Mouse (Mus musculus) macrophage (primary cell): Measurements from ENCODE around the gene Trpc6. TPM values are rescaled to one million over a fixed set of nuclear protein-coding genes. Genes with fewer than 3 reads are reported as not detected.

Experiments
- H3K27ac ChIP-seq: fragments of 350-480 bp; formaldehyde crosslinking; 2 replicates; pipeline ENCODE4 v1.9.0; 2021
- H3K36me3 ChIP-seq: fragments of 350-480 bp; formaldehyde crosslinking; 2 replicates; pipeline ENCODE4 v1.9.0; 2021; ENCODE audit errors: inconsistent target
- H3K4me3 ChIP-seq: fragments of 350-480 bp; formaldehyde crosslinking; 2 replicates; pipeline ENCODE4 v1.9.0; 2021; ENCODE audit errors: inconsistent target
- H3K79me2 ChIP-seq: fragments of 350-480 bp; formaldehyde crosslinking; 2 replicates; pipeline ENCODE4 v1.9.0; 2021; ENCODE audit errors: inconsistent target
- WGBS: methylation state at CpG from one replicate; pipeline ENCODE4 v1.1.7; 2026; ENCODE audit warnings: inconsistent platforms; ENCODE audit not compliant: missing documents; 5-methylcytosine and 5-hydroxymethylcytosine counted together
- polyA plus RNA-seq: library from polyadenylated mRNA; stranded (reverse); fragments of 250-400 nt; gene quantifications from 3 replicates; pipeline ENCODE4 v1.2.4, GENCODE M21; 2018; ENCODE audit warnings: inconsistent platforms
- total RNA-seq, 78 experiments: library from RNA; depleted of rRNA; stranded (reverse); fragments of 250-400 nt; gene quantifications; 1 replicate in 9 of 78; 2 replicates in 24 of 78; 3 replicates in 43 of 78; 4 replicates in 2 of 78; pipeline ENCODE4 v1.2.4; 2018; ENCODE audit warnings: inconsistent platforms in 56 of 78

The Trpc6 gene
- total RNA-seq (2018; cell fraction: chromatin; rRNA removed), result 1 to 10 TPM in 1 of 26 experiments, under 1 TPM in 13, not detected in 12; 0.21 to 1.1 (median 0.43) TPM
- under 1 TPM in 6 of 26 experiments, not detected in 20; 0.03 to 0.07 (median 0.04) TPM for total RNA-seq (2018; cell fraction: cytosol; rRNA removed)
- under 1 TPM in 11 of 26 experiments, not detected in 15; 0.12 to 0.49 (median 0.32) TPM for total RNA-seq (2018; cell fraction: nucleus; rRNA removed)
- polyA plus RNA-seq, result 0.11 TPM in 1 of 3 replicates, not detected in the others

DNA sequence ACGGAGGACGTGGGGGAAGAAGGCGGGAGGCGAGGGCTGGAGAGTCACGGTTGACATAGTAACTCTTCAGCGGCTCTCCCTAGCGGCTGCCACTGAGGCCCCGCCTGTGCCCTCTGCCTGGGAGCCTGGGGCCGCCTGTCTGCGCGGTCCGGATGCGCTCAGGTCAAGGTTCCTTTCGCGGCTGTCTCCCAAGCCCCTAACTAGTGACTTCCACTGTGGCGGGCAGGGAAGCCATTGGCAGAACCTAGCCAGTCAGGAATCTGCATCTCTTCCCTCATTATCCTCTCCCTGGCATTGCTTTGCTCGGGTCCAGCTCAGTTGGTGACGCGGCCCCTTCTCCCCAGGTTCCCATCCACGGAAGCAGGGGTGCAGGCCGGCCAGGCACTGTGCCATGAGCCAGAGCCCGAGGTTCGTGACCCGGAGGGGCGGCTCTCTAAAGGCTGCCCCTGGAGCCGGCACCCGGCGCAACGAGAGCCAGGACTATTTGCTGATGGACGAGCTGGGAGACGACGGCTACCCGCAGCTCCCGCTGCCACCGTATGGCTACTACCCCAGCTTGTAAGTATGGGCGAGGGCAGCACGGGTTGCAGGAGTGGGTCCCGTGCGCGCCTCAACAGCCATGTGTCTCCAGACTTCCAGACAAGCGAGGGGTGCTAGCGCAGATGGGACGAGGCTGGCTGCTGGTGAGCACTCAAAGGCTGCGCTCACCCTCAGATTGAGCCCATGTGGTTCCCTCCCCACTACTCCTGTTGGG lies at the start of gene Trpc6:
Gene Trpc6, plus strand, starts transcription at position 102 of the 754 bp plus-strand sequence.
- Histone ChIP-seq H3K79me2 (no peaks in the 10 kb centered on the region), H3K4me3 (no peak within 1 kb of the TSS), H3K27ac (no peak within 1 kb of the TSS), H3K36me3 (no peaks in the 10 kb centered on the region)
- WGBS, result 1% methylated on average over 44 of the region's 44 CpGs

DNA sequence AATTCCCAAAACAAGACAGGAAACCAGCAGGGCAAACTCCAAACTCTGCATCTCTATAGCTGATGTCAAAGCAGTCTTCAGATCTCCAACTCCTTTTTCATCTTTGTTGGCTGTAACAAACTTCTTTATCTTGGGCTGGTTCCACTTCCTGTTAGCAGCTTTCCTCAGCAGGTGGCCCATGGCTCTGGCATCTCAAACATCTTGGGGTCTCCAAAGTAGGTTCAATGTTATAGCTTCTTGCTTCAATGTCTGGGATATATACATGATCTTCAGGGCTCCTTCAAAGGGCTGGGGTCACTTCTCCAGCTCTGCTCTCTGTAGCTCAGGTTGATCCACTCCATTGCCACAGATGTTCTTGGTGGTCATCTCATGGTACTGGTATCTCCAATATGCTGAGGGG lies 23.0 kb upstream of the Trpc6 start:
- no peaks in the 10 kb centered on the region for H3K36me3 ChIP-seq
- no peaks in the 10 kb centered on the region for H3K79me2 ChIP-seq
- H3K4me3 ChIP-seq, result no peak overlapping the region
- H3K27ac ChIP-seq, result no peak overlapping the region

DNA sequence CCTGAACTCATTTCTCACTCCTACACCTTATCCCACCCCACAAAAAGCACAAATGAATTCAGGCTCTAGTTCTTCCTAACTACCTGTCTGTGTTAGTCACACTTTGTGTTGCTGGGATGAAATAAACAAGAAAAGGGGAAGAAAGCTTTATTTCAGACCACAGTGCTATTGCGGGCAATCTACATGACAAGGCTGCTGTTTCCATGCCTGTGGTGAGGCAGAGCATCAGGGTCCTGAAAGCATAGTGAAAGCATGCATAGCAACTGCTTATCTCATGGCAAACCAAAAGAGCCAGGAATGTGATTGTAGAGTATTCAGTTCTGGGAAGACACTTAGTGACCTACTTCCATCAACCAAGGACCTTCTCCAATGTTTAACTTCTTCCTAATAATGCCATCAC lies 10.3 kb upstream of the Trpc6 start:
- 15% methylated on average over 1 of the region's 1 CpGs for WGBS
- no peak overlapping the region for H3K27ac ChIP-seq
- H3K36me3 ChIP-seq, result no peaks in the 10 kb centered on the region
- no peak overlapping the region for H3K4me3 ChIP-seq
- H3K79me2 ChIP-seq, result no peaks in the 10 kb centered on the region

- H3K36me3 ChIP-seq, result no peaks in the 10 kb centered on the region
- no peaks in the 10 kb centered on the region for H3K79me2 ChIP-seq
- 68% methylated on average over 2 of the region's 2 CpGs for WGBS
- no peak overlapping the region for H3K27ac ChIP-seq
- no peak overlapping the region for H3K4me3 ChIP-seq
These were observed 1.3 kb downstream of the Trpc6 start for GRCm38 (mm10) chr9:8545236-8545635.

DNA sequence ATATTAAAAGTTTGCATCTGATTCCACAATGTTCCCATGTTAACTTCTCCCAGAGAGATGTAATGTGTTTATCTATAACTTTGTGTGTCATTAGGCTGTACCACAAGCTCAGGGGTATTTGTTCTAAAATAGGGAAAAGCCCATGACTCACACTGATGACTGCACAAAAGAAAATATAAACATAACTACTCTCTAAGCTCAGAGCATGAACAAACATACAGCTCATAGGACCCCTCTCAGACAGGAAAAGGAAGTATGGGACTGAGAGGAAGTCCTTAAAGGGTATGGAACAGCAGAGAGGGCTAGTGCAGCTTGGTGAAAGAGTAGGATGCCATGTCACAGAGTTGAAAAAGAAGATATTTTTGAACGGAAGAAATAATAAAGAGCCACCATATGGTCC lies 14.6 kb downstream of the Trpc6 start:
- H3K79me2 ChIP-seq, result no peaks in the 10 kb centered on the region
- no peak overlapping the region for H3K4me3 ChIP-seq
- H3K36me3 ChIP-seq, result no peaks in the 10 kb centered on the region
- WGBS, result 40% methylated on average over 1 of the region's 1 CpGs
- H3K27ac ChIP-seq, result no peak overlapping the region

- H3K4me3 ChIP-seq, result no peak overlapping the region
- H3K79me2 ChIP-seq, result no peaks in the 10 kb centered on the region
- no peak overlapping the region for H3K27ac ChIP-seq
- 94% methylated on average over 5 of the region's 6 CpGs for WGBS
- H3K36me3 ChIP-seq, result no peaks in the 10 kb centered on the region
These were observed 48.7 kb downstream of the Trpc6 start for GRCm38 (mm10) chr9:8592618-8593017.

GRCm38 (mm10) chr9:8597089-8597488 lies 53.1 kb downstream of the Trpc6 start:
- Histone ChIP-seq H3K36me3 (no peaks in the 10 kb centered on the region), H3K4me3 (no peak overlapping the region), H3K79me2 (no peaks in the 10 kb centered on the region), H3K27ac (no peak overlapping the region)
- 73% methylated on average over 1 of the region's 1 CpGs for WGBS

GRCm38 (mm10) chr9:8606816-8607491 lies 63.0 kb downstream of the Trpc6 start:
- no peak overlapping the region for H3K27ac ChIP-seq
- H3K36me3 ChIP-seq, result no peaks in the 10 kb centered on the region
- no peaks in the 10 kb centered on the region for H3K79me2 ChIP-seq
- no peak overlapping the region for H3K4me3 ChIP-seq

DNA sequence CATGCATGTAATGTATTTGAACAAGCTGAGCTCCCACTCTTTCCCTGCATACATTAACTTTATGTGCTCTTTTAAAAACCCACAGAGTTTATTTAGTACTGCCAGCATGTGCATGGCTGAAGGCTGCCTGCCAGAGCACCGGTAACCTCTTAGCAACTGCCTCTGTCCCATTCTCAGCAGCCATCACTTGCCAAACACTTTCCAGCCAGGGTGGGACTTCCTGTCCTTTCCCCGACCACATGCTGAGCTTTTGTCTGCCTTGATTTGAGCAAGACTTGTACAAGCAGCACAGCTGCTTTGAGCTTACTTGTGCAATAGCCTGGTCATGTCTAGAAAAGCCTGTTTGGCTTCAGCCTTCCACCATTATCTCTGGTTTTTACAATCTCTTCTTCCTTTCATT lies 90.4 kb downstream of the Trpc6 start:
- no peak overlapping the region for H3K4me3 ChIP-seq
- no peaks in the 10 kb centered on the region for H3K36me3 ChIP-seq
- 31% methylated on average over 2 of the region's 2 CpGs for WGBS
- no peak overlapping the region for H3K27ac ChIP-seq
- H3K79me2 ChIP-seq, result no peaks in the 10 kb centered on the region

DNA sequence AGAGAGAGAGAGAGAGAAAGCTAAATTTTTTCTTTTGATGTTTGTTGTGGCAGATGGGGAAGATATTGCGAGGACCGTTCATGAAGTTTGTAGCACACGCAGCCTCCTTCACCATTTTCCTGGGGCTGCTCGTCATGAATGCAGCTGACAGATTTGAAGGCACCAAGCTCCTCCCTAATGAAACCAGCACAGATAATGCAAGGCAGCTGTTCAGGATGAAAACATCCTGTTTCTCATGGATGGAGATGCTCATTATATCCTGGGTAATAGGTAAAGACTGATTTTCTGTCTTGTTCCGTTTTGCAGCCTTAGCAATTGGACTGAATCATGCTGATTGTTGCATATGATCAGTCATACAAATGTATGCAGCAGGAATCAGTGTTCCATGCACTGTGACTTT lies 99.5 kb downstream of the Trpc6 start:
- 93% methylated on average over 5 of the region's 5 CpGs for WGBS
- no peak overlapping the region for H3K27ac ChIP-seq
- H3K4me3 ChIP-seq, result no peak overlapping the region
- no peaks in the 10 kb centered on the region for H3K79me2 ChIP-seq
- H3K36me3 ChIP-seq, result no peaks in the 10 kb centered on the region

DNA sequence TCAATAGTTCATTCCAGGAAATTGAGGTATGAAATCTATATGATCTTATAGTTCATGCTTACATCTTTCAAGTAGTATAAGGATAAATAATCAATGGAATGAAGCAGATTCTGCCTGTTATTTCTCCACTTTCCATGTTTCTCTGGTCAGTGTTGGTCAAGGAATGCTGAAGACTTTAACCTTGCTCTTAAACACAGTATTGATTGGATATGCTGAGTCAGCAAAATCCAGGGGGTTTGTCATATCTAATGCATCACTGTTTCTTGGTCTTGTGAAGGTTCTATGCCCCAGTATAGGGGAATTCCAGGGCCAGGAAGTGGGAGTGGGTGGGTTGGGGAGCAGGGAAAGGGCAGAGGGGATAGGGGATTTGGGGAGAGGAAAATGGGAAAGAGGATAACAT lies 111.4 kb downstream of the Trpc6 start:
- Histone ChIP-seq H3K27ac (no peak overlapping the region), H3K4me3 (no peak overlapping the region), H3K36me3 (no peaks in the 10 kb centered on the region), H3K79me2 (no peaks in the 10 kb centered on the region)

GRCm38 (mm10) chr9:8672944-8673343 lies 129.0 kb downstream of the Trpc6 start:
- H3K27ac ChIP-seq, result no peak overlapping the region
- H3K79me2 ChIP-seq, result no peaks in the 10 kb centered on the region
- 0% methylated on average over 1 of the region's 1 CpGs for WGBS
- H3K4me3 ChIP-seq, result no peak overlapping the region
- H3K36me3 ChIP-seq, result no peaks in the 10 kb centered on the region

DNA sequence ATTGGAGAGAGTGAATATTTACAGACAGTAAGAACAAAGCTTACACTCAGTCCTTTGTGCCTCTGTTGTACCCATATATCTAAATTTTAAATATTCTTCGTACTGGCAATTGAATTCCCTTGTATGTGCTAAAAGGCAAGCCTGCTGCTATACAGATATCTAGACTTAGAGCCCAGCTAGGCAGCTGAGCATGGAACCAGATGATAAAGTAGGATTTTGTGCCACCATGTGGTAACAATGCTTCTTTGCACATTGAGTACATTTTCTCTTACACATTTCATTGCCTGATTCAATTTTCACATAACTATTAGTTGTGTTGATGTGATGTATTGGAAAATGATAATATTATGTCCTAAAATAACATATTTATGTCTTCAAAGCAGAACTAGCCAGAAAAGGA lies 132.7 kb downstream of the Trpc6 start:
- Histone ChIP-seq H3K27ac (no peak overlapping the region), H3K79me2 (no peaks in the 10 kb centered on the region), H3K4me3 (no peak overlapping the region), H3K36me3 (no peaks in the 10 kb centered on the region)
- WGBS, result 73% methylated on average over 1 of the region's 1 CpGs

DNA sequence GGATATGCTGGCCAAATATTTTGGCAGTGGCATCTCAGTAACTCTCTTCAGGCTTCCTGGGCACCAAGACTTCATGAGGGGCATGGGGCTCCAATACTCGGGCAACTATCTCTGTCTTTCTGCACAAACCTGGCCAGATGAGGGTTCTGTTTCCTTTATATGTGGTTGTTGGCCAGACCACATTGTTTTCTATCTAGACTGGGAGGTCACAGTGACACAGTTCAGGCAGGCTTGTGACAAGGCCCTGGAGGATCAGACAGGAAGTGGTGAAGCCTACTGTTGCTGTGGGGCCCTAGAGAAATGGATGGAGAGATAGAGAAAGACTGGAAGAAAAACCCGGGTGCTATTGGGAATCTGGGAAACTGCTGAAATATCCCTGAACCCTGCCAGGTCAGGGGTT lies 149.2 kb downstream of the Trpc6 start:
- Histone ChIP-seq H3K4me3 (no peak overlapping the region), H3K36me3 (no peaks in the 10 kb centered on the region), H3K79me2 (no peaks in the 10 kb centered on the region), H3K27ac (no peak overlapping the region)
- WGBS, result 3% methylated on average over 2 of the region's 2 CpGs

GRCm38 (mm10) chr9:8700669-8701068 lies 156.7 kb downstream of the Trpc6 start:
- 37% methylated on average over 5 of the region's 5 CpGs for WGBS
- no peaks in the 10 kb centered on the region for H3K79me2 ChIP-seq
- no peaks in the 10 kb centered on the region for H3K36me3 ChIP-seq
- H3K4me3 ChIP-seq, result no peak overlapping the region
- no peak overlapping the region for H3K27ac ChIP-seq
